Mouse (Mus musculus) cerebellum, postnatal 36 days (tissue): Measurements from ENCODE around the gene Gadd45a.
"Not testable (repeated sequence)": the region's sequence is repeated elsewhere in the genome, so short reads cannot be mapped to it uniquely, and the experiment has no call there.

Experiments used
- DNase-seq, 2 experiments: peaks; one replicate each; pipeline ENCODE4 v3.0.0; 2021 to 2022; ENCODE audit warnings: mixed read lengths in 2 of 2

The Gadd45a gene

GRCm38 (mm10) chr6:67048052-67048691 is 10.9 kb upstream of the Gadd45a start:
- DNase-seq, result no peak

- no peak for DNase-seq
Observed at GRCm38 (mm10) chr6:67046937-67047336, 9.7 kb upstream of the Gadd45a start.

- DNase-seq, result no peak
Observed at GRCm38 (mm10) chr6:67045424-67045823, 8.2 kb upstream of the Gadd45a start.

- no peak for DNase-seq
Observed at GRCm38 (mm10) chr6:67040904-67041410, 3.7 kb upstream of the Gadd45a start.

GRCm38 (mm10) chr6:67038964-67039363 is 1.7 kb upstream of the Gadd45a start:
- no peak for DNase-seq

GRCm38 (mm10) chr6:67036356-67036811 is 873 bp downstream of the Gadd45a start:
- DNase-seq, result peak; percentile 73 to 75

GRCm38 (mm10) chr6:67035388-67036299 is 1.6 kb downstream of the Gadd45a start:
- peak in 1 of 2 experiments; percentile 12 for DNase-seq

GRCm38 (mm10) chr6:67034331-67035130 is 2.7 kb downstream of the Gadd45a start:
- DNase-seq, result no peak

- no peak for DNase-seq
Observed at GRCm38 (mm10) chr6:67033604-67034003, 3.7 kb downstream of the Gadd45a start.

GRCm38 (mm10) chr6:67032972-67033371 is 4.3 kb downstream of the Gadd45a start:
- not testable (repeated sequence) for DNase-seq

- DNase-seq, result not testable (repeated sequence)
Observed at GRCm38 (mm10) chr6:67032551-67032950, 4.7 kb downstream of the Gadd45a start.

- no peak for DNase-seq
Observed at GRCm38 (mm10) chr6:67030846-67031245, 6.4 kb downstream of the Gadd45a start.

- no peak for DNase-seq
Observed at GRCm38 (mm10) chr6:67030416-67030815, 6.8 kb downstream of the Gadd45a start.

- no peak for DNase-seq
Observed at GRCm38 (mm10) chr6:67029987-67030386, 7.3 kb downstream of the Gadd45a start.

- DNase-seq, result no peak
Observed at GRCm38 (mm10) chr6:67029312-67029950, 7.8 kb downstream of the Gadd45a start.

GRCm38 (mm10) chr6:67027438-67028142 is 9.7 kb downstream of the Gadd45a start:
- no peak for DNase-seq

GRCm38 (mm10) chr6:67026661-67027060 is 10.6 kb downstream of the Gadd45a start:
- no peak for DNase-seq

- no peak for DNase-seq
Observed at GRCm38 (mm10) chr6:67023729-67024128, 13.5 kb downstream of the Gadd45a start.

GRCm38 (mm10) chr6:67021308-67021707 is 15.9 kb downstream of the Gadd45a start:
- DNase-seq, result no peak

GRCm38 (mm10) chr6:67019001-67019400 is 18.3 kb downstream of the Gadd45a start:
- not testable (repeated sequence) for DNase-seq

- no peak for DNase-seq
Observed at GRCm38 (mm10) chr6:67018365-67018764, 18.9 kb downstream of the Gadd45a start.
